ENCODE assay signal across 11 mouse cellular contexts in the genomic region with DNA sequence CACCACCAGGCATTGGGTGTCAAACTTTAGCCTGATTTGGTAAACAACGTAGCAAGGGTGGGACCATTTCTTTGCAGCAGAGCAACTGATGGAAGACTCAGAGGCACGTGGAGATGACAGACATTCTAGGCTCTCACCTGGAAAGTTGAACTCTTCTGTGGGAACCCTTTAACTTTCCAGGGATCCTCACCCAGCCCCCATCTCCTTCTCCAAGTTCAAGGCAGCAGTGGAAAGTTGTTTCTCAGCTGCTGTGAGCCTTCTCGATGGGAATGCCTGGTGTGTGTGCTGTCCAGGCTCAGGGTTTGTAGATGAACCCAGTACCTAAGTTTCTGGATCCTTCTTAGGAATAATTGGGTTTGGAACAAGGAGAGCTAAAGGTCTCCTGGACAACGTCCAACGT. TPM values are rescaled to one million over a fixed set of nuclear protein-coding genes. Genes with fewer than 3 reads are reported as not detected.
DNase-seq lines count a peak whose midpoint lies in the region; ATAC-seq and TF ChIP-seq lines count a peak whose summit lies in the region.
"Had no signal": no experiment of that assay in that cellular context is flagged by ENCODE, and none has a peak within 500 bp of the region (broad histone marks: within the 10 kb centered on the region; RNA-seq: fewer than 3 reads in every experiment).

No protein-coding gene starts in this region.

- peak overlapping the region; percentile 72 for H3K4me2 ChIP-seq in heart, embryonic 15.5 days
- peak overlapping the region; percentile 84 for H3K4me2 ChIP-seq in embryonic facial prominence, embryonic 14.5 days (ENCODE audit: low read depth, low read length)
- peak overlapping the region; percentile 93 for H3K4me2 ChIP-seq in hindbrain, postnatal 0 days (ENCODE audit: low read depth, low read length)
- peak overlapping the region; percentile 87 for H3K4me2 ChIP-seq in midbrain, embryonic 15.5 days

- no peaks in the 10 kb centered on the region for H3K36me3 ChIP-seq in heart, embryonic 15.5 days
- H3K36me3 ChIP-seq in embryonic facial prominence, embryonic 14.5 days (ENCODE audit: control insufficient read depth, insufficient read depth, low read length): no peaks in the 10 kb centered on the region
- H3K36me3 ChIP-seq in hindbrain, postnatal 0 days (ENCODE audit: insufficient read depth, low read length): no peaks in the 10 kb centered on the region
- no peaks in the 10 kb centered on the region for H3K36me3 ChIP-seq in midbrain, embryonic 15.5 days (replicated peaks)

- 40% methylated on average over 5 of the region's 5 CpGs for WGBS in heart, embryonic 15.5 days
- 35% methylated on average over 5 of the region's 5 CpGs for WGBS in embryonic facial prominence, embryonic 14.5 days
- 40% methylated on average over 5 of the region's 5 CpGs for WGBS in hindbrain, postnatal 0 days
- WGBS in midbrain, embryonic 15.5 days: 45% methylated on average over 5 of the region's 5 CpGs

- no peak for DNase-seq in heart, adult 8-10 months (ENCODE audit: low spot score)
- no peak for DNase-seq in embryonic facial prominence, embryonic 14.5 days (ENCODE audit: low spot score)
- DNase-seq in hindbrain, postnatal 0 days (ENCODE audit: low spot score): no peak
- no peak for DNase-seq in left cerebral cortex, postnatal 4 days
- no peak for DNase-seq in left cerebral cortex, postnatal 14 days (ENCODE audit: low spot score in 2 of 2)
- no peak for DNase-seq in gastrocnemius, postnatal 36 days
- DNase-seq: thymus, postnatal 25 days had no signal

- H3K27ac ChIP-seq in heart, embryonic 15.5 days: no peak overlapping the region
- no peak overlapping the region; the same call in 1 of the 2 replicates for H3K27ac ChIP-seq in embryonic facial prominence, embryonic 14.5 days (replicated peaks; ENCODE audit: low read depth, low read length)
- H3K27ac ChIP-seq in hindbrain, postnatal 0 days: no peak overlapping the region
- H3K27ac ChIP-seq in midbrain, embryonic 15.5 days: no peak overlapping the region

- peak overlapping the region; percentile 73 for H3K9ac ChIP-seq in heart, embryonic 15.5 days
- H3K9ac ChIP-seq in embryonic facial prominence, embryonic 14.5 days (ENCODE audit: low read depth, low read length): peak overlapping the region; percentile 87
- no peak overlapping the region; the same call in 1 of the 2 replicates for H3K9ac ChIP-seq in hindbrain, postnatal 0 days (replicated peaks; ENCODE audit: low read length)
- H3K9ac ChIP-seq in midbrain, embryonic 15.5 days: no peak overlapping the region

- TF ChIP-seq CTCF in hindbrain, postnatal 0 days (IDR thresholded peaks at IDR 0.05; ENCODE audit: low read depth): no peak

- peak overlapping the region; percentile 64 for H3K4me3 ChIP-seq in heart, embryonic 15.5 days
- H3K4me3 ChIP-seq in embryonic facial prominence, embryonic 14.5 days (ENCODE audit: low read depth, low read length): peak overlapping the region; percentile 64
- peak overlapping the region; percentile 55 for H3K4me3 ChIP-seq in hindbrain, postnatal 0 days (ENCODE audit: low read length)
- peak overlapping the region; percentile 45 for H3K4me3 ChIP-seq in midbrain, embryonic 15.5 days

- no peaks in the 10 kb centered on the region for H3K27me3 ChIP-seq in heart, embryonic 15.5 days
- H3K27me3 ChIP-seq in embryonic facial prominence, embryonic 14.5 days (replicated peaks; ENCODE audit: control insufficient read depth, insufficient read depth, low read length): 0 out of 2 replicates have a peak, but pooled peaks cover 3% of the 10 kb centered on the region
- 0 out of 2 replicates have a peak, but pooled peaks cover 3% of the 10 kb centered on the region for H3K27me3 ChIP-seq in hindbrain, postnatal 0 days (ENCODE audit: insufficient read depth, low read length)
- H3K27me3 ChIP-seq in midbrain, embryonic 15.5 days (replicated peaks): peaks cover 19% of the 10 kb centered on the region

- intact Hi-C loops in left cerebral cortex, postnatal 4 days (cut with DNase I): no loop called here
- intact Hi-C loops in left cerebral cortex, postnatal 14 days (cut with DNase I): no loop called here
- intact Hi-C loops in gastrocnemius, postnatal 36 days (cut with DNase I): loop anchor here (5.0 kb wide), 1 partner anchor 106 kb away; no protein-coding TSS in a partner anchor

- H3K4me1 ChIP-seq in heart, embryonic 15.5 days (replicated peaks): peaks cover 44% of the 10 kb centered on the region
- H3K4me1 ChIP-seq in embryonic facial prominence, embryonic 14.5 days (ENCODE audit: control insufficient read depth, insufficient read depth, low read length): peaks cover 15% of the 10 kb centered on the region
- peaks cover 8% of the 10 kb centered on the region; the same call in 1 of the 2 replicates for H3K4me1 ChIP-seq in hindbrain, postnatal 0 days (ENCODE audit: insufficient read depth, low read length)
- 0 out of 2 replicates have a peak, but pooled peaks cover 4% of the 10 kb centered on the region for H3K4me1 ChIP-seq in midbrain, embryonic 15.5 days

- no peaks in the 10 kb centered on the region for H3K9me3 ChIP-seq in heart, embryonic 15.5 days (replicated peaks)
- no peaks in the 10 kb centered on the region for H3K9me3 ChIP-seq in embryonic facial prominence, embryonic 14.5 days (ENCODE audit: control insufficient read depth, low read length)
- H3K9me3 ChIP-seq in hindbrain, postnatal 0 days (ENCODE audit: low read length): no peaks in the 10 kb centered on the region
- H3K9me3 ChIP-seq in midbrain, embryonic 15.5 days: no peaks in the 10 kb centered on the region

- ATAC-seq in heart, embryonic 15.5 days (replicated peaks; ENCODE audit: insufficient number of reproducible peaks, insufficient read depth, low FRiP score, low read depth): no peak
- no peak for ATAC-seq in embryonic facial prominence, embryonic 14.5 days (ENCODE audit: low read depth)
- no peak for ATAC-seq in hindbrain, postnatal 0 days
- ATAC-seq in midbrain, embryonic 15.5 days (replicated peaks): no peak

RNA-seq across cellular contexts. Expression of a gene that starts 0.3 kb away (rescaled TPM):
- polyA plus RNA-seq in heart, embryonic 15.5 days (2015; fragmentation: Nextera tagmentation; extraction: Ambion mirVana): 20.3 and 25.4 TPM in 2 replicates
- total RNA-seq in heart, adult 8-10 months (2022): 1 to 10 TPM; 5.6 to 8.9 (median 7.5) TPM
- 38.0 and 40.2 TPM in 2 replicates for polyA plus RNA-seq in embryonic facial prominence, embryonic 14.5 days (2014; fragmentation: Nextera tagmentation; extraction: Ambion mirVana)
- total RNA-seq in hindbrain, postnatal 0 days (2014; rRNA removed): 9.6 and 9.8 TPM in 2 replicates
- polyA plus RNA-seq in hindbrain, postnatal 0 days (2015; fragmentation: Nextera tagmentation; extraction: Ambion mirVana): 14.8 and 14.9 TPM in 2 replicates
- 10.9 and 13.3 TPM in 2 replicates for polyA plus RNA-seq in midbrain, embryonic 15.5 days (2015; fragmentation: Nextera tagmentation; extraction: Ambion mirVana)
- 1 to 10 TPM; 4.5 to 5.0 TPM for total RNA-seq in left cerebral cortex, postnatal 4 days (2021)
- 1 to 10 TPM; 4.3 to 5.2 TPM for total RNA-seq in left cerebral cortex, postnatal 14 days (2021)
- 1 to 10 TPM; 2.0 to 2.3 TPM for total RNA-seq in gastrocnemius, postnatal 36 days (2021)
- polyA plus RNA-seq: erythroblast, embryonic 14.5 days had no signal

RNA-seq across cellular contexts. Expression of a gene that starts 22.5 kb away (rescaled TPM):
- polyA plus RNA-seq in heart, embryonic 15.5 days (2015; fragmentation: Nextera tagmentation; extraction: Ambion mirVana): 0.11 and 0.13 TPM in 2 replicates
- total RNA-seq in heart, adult 8-10 months (2022): not detected
- polyA plus RNA-seq in embryonic facial prominence, embryonic 14.5 days (2014; fragmentation: Nextera tagmentation; extraction: Ambion mirVana): not detected in 2 replicates
- total RNA-seq in hindbrain, postnatal 0 days (2014; rRNA removed): not detected in 2 replicates
- not detected in 2 replicates for polyA plus RNA-seq in hindbrain, postnatal 0 days (2015; fragmentation: Nextera tagmentation; extraction: Ambion mirVana)
- not detected in 2 replicates for polyA plus RNA-seq in midbrain, embryonic 15.5 days (2015; fragmentation: Nextera tagmentation; extraction: Ambion mirVana)
- total RNA-seq in left cerebral cortex, postnatal 4 days (2021): not detected
- not detected for total RNA-seq in left cerebral cortex, postnatal 14 days (2021)
- not detected for total RNA-seq in gastrocnemius, postnatal 36 days (2021)
- polyA plus RNA-seq: erythroblast, embryonic 14.5 days; large intestine, adult 2 months had no signal

Comparison
In these comparisons a context has a peak if more than half of its experiments do, and no peak if none do; other contexts are left out.
1. H3K9ac ChIP-seq: peak in heart, embryonic 15.5 days (single experiment) and embryonic facial prominence, embryonic 14.5 days (single experiment); none in hindbrain, postnatal 0 days (single experiment) and midbrain, embryonic 15.5 days (single experiment).
2. Peak in every context shown above with its lines, with median percentiles within 50 percentile points of each other: H3K4me2 ChIP-seq and H3K4me3 ChIP-seq.